Mouse (Mus musculus): Measurements from ENCODE around the gene Bend7. TPM values are rescaled to one million over a fixed set of nuclear protein-coding genes. Genes with fewer than 3 reads are reported as not detected.

Bend7 gene
- polyA plus RNA-seq, 1 experiment from 2014 or later: 3.0 TPM

DNA sequence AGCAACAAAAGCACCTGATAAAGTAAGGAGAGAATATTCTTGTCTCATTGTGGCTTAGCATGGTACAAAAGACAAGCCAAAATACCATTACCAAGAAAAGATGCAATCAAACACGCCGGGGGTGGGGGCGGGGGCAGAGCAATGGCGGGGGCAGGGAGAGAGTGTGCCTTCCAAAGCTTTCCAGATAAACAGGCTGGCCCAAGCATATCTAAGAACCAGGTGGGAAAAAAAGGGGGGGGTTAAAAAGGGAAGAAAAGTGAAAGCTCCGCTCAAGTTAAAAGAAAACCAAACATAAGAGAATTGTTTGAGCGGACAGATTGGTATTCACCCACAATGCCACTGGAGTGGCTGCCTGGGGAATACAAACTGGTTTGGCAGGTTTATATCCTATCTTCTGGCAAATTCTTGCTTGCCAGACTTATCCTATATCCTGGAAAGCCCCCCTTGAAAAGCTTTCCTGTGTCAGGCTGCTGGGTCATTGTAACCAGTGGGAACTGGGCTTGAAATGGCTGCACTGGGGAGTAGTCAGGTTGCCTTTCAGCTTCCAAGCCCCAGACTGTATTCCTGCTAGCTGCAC is 111.9 kb downstream of the Bend7 start:
- H3K9me3 ChIP-seq: no peaks in the 10 kb centered on the region
- no peak overlapping the region for H3K27ac ChIP-seq
- H3K27me3 ChIP-seq: no peaks in the 10 kb centered on the region
- H3K4me3 ChIP-seq: no peak overlapping the region
- 69% methylated on average over 6 of the region's 6 CpGs for WGBS
- H3K36me3 ChIP-seq: no peaks in the 10 kb centered on the region
- H3K9ac ChIP-seq: no peak overlapping the region
- H3K4me1 ChIP-seq: no peaks in the 10 kb centered on the region
- H3K4me2 ChIP-seq: no peak overlapping the region
- ATAC-seq (ENCODE audit: insufficient number of reproducible peaks, low FRiP score, low TSS enrichment, low read depth): no peak

DNA sequence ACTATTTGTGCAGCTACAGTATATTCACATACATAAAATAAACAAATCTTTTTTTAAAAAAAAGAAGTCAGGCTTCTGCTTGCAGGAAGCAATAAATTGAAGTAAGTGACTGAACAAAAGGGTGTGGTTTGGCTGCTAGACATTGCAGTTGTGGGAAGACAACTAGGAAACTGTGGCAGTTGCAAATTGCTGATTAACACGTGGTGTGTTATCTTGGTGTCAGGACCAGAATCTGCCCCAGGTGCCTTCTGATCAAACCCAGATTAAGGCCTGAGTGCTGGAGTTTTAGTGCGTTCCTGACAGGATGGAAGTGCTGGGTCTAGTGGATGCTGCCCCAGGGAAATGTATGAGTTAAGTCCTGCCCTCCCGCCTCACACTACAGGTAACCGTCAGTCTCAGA is 113.9 kb downstream of the Bend7 start:
- no peaks in the 10 kb centered on the region for H3K4me1 ChIP-seq
- no peaks in the 10 kb centered on the region for H3K27me3 ChIP-seq
- no peak overlapping the region for H3K4me2 ChIP-seq
- WGBS: 47% methylated on average over 4 of the region's 4 CpGs
- H3K27ac ChIP-seq: no peak overlapping the region
- no peak for ATAC-seq (ENCODE audit: insufficient number of reproducible peaks, low FRiP score, low TSS enrichment, low read depth)
- no peak overlapping the region for H3K4me3 ChIP-seq
- H3K9ac ChIP-seq: no peak overlapping the region
- no peaks in the 10 kb centered on the region for H3K36me3 ChIP-seq
- H3K9me3 ChIP-seq: no peaks in the 10 kb centered on the region

DNA sequence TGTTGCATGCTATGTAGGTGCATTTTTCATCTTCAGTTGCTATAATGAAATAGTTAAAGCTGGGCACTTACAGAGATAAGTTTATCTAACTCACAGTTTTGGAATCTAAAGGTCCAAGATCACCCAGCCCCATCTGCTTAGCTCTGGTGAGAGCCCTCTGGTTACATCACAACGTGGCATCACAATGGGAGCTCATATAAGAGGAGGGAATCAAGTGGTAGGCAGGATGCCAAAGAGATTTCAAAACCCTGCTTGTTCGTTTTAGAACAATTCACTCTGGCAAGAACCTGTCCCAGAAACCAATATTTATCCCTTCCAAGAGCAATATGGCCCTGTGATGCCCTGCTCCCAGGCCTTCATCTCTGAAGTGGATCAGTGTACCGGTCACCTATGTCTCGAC is 114.5 kb downstream of the Bend7 start:
- no peak overlapping the region for H3K4me2 ChIP-seq
- no peaks in the 10 kb centered on the region for H3K27me3 ChIP-seq
- no peaks in the 10 kb centered on the region for H3K9me3 ChIP-seq
- H3K36me3 ChIP-seq: no peaks in the 10 kb centered on the region
- H3K9ac ChIP-seq: no peak overlapping the region
- H3K27ac ChIP-seq: no peak overlapping the region
- 78% methylated on average over 4 of the region's 4 CpGs for WGBS
- H3K4me3 ChIP-seq: no peak overlapping the region
- ATAC-seq (ENCODE audit: insufficient number of reproducible peaks, low FRiP score, low TSS enrichment, low read depth): no peak
- no peaks in the 10 kb centered on the region for H3K4me1 ChIP-seq

DNA sequence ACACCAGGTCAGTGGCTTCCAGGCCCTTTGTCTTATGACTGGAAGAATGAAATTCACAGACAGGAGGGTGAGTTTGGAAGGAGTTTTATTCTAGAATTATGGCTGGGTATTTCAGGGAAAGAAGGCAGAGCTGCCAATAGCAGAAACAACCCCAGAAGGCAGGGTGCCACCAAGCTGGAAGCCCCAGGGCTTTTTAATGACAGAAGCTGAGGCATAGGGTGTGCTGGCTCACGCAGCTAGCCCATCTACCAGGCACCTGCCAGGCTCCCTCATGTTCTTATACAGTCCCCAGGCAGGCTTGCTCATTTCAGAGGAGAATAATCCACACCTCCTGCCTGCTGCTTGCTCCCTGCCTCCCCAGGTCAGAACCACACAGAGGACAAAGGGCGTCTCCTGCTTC is 131.8 kb downstream of the Bend7 start:
- no peaks in the 10 kb centered on the region for H3K36me3 ChIP-seq
- H3K9me3 ChIP-seq: no peaks in the 10 kb centered on the region
- H3K4me1 ChIP-seq: no peaks in the 10 kb centered on the region
- no peaks in the 10 kb centered on the region for H3K27me3 ChIP-seq
- H3K4me2 ChIP-seq: no peak overlapping the region
- WGBS: 74% methylated on average over 2 of the region's 2 CpGs
- H3K27ac ChIP-seq: no peak overlapping the region
- no peak for ATAC-seq (ENCODE audit: insufficient number of reproducible peaks, low FRiP score, low TSS enrichment, low read depth)
- no peak overlapping the region for H3K9ac ChIP-seq
- no peak overlapping the region for H3K4me3 ChIP-seq

Other genes starting within 250 kb of the Bend7 start
- 34.1 and 35.1 TPM in 2 replicates for gene Prpf18, start 65.7 kb upstream of the Bend7 start, polyA plus RNA-seq (2015; fragmentation: Nextera tagmentation; extraction: Ambion mirVana)
- gene Sephs1, start 163.7 kb downstream of the Bend7 start, polyA plus RNA-seq (2015; fragmentation: Nextera tagmentation; extraction: Ambion mirVana): 56.7 and 66.9 TPM in 2 replicates
- 43.2 and 44.8 TPM in 2 replicates for gene Phyh, start 201.2 kb downstream of the Bend7 start, polyA plus RNA-seq (2015; fragmentation: Nextera tagmentation; extraction: Ambion mirVana)